Mouse (Mus musculus) ovary, postnatal 14 days (tissue): ENCODE measurements around the gene H2al1k.
"Not testable (repeated sequence)": the region's sequence is repeated elsewhere in the genome, so short reads cannot be mapped to it uniquely, and the experiment has no call there.

Experiments
- DNase-seq: peaks from one replicate; pipeline ENCODE4 v3.0.0; 2022; ENCODE audit warnings: low spot score

H2al1k gene

DNA sequence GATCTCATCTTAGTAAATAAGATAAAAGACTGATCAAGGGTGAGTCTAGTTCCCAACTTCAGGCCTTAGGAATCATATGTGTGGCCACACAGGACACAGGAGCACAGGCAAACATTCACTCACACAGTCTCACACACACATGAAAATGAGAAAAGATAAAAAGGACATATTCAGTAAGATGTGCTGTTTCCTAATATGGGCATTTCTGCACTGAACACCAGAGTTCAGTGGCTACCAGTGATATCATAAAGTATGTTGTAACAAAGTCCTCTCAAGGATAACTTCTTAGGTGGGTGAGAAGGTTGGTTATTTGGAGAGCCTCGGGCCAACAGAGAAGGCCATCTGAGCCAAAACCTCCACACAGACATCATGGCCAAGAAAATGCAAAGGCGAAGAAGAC, at the start of gene H2al1k:
TSS of gene H2al1k (plus strand) at position 301 of the 400 bp plus-strand sequence.
- DNase-seq = not testable (repeated sequence)

GRCm38 (mm10) chrX:9302791-9303190, 47.6 kb upstream of the H2al1k start:
- DNase-seq = no peak

DNA sequence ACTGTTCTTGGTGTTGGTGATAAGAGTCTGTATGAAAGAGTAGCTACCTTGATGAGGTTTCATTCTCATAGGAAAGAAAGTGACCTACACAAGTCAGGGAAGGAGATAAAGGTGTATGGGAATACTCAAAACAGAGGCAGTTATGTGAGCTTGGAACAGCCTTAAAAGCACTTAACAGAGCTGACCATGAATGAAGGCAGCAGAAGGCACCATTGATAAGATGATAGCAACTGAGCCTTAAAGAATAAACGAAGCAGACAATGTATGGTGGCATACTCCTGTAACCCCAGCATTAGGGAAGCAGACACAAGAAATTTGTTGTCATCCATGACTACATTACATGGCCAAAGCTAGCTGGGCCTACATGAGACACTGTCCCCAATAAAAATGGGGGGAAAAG, 47.0 kb upstream of the H2al1k start:
- no peak for DNase-seq

DNA sequence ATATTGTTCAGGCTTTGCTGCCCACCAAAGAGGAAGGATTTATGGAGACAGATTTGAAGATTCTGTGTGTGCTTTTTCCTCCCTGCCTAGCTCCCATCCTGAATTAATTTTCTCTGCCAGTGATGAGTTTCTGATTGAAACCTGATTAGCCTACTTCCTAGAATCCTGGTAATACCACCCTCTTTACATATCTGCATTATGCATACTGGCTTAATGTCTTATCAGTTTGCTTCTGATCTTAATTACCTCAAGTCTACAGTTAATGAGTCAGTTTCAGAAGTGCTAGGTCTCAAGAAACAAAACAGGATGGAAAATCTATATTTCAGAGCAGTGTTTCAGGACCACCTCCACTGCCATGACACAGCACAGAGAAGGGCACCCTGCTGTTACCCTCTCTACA, 34.0 kb upstream of the H2al1k start:
- DNase-seq = not testable (repeated sequence)

- DNase-seq = not testable (repeated sequence)
Measured at GRCm38 (mm10) chrX:9327954-9328353, 22.5 kb upstream of the H2al1k start.

DNA sequence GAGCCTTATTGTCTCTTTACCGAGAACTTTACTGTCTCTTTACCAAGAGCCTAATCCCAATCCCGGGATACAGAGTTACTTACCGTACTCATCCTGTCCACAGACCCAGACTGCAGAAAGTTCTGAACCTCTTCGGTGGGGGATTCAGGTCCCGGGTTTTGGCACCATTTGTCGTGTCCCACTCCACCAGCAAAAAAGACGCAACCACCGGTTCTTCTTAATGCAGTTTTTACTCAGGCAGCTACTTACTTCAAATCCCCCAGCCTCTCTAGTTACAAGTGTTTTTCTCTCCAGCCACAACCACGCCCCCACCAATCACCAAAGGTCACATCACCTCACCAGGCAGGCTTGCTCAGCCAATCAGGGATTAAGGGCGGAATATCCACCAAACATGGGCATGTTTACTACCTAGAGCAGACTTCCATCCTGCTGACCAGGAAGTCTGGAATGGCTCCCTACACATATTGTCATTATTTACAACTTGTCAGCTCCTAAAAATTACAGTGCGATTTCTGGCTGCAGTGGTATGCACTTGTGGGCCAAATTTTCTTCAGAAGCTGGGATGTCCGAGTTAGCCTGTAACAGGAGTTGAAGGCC, 18.0 kb upstream of the H2al1k start:
- DNase-seq = not testable (repeated sequence)

GRCm38 (mm10) chrX:9333035-9333434, 17.4 kb upstream of the H2al1k start:
- DNase-seq = peak; percentile 50

DNA sequence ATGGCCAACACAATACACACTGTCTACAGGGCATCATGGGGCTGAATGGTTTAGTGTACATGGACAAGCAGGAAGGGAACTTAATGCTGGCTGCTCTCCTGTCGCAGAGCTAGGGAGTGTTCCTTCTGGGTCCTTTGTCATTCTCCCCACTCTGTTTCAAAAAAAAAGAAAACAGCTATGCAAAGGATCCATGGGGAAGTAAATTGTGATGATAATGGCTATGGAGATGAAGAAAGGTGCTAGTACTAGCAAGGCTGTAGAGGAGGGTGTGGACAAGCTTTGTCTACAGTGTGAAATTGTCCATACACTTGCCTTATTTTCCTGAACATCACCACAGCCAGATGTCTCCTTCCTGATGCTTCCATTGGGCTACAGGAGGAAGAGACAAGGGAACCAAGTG, 15.4 kb upstream of the H2al1k start:
- DNase-seq = not testable (repeated sequence)

DNA sequence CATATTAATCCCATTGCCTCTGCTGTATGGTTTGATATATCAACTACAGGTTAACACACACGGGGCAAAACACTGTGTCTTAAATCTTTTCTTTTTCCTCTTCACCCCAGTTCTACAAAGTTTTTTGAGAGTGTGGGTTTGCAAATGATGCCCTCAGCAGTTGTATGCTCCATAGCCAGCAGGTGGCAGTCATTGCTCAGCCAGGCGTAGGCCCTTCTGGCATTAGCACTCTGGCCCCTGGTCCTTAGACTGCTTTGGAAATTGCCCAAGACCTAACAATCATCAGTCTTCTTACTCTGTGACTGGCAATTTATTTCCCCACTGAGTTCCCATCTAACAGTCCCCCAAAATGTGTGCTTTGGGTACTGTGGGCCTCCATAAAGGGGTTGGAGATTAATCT, 23.6 kb downstream of the H2al1k start:
- not testable (repeated sequence) for DNase-seq

- not testable (repeated sequence) for DNase-seq
Measured at GRCm38 (mm10) chrX:9375927-9376326, 25.5 kb downstream of the H2al1k start.
